Mouse (Mus musculus) adrenal gland, postnatal 36 days (tissue): ENCODE measurements around the gene Ola1. TPM values are rescaled to one million over a fixed set of nuclear protein-coding genes. Genes with fewer than 3 reads are reported as not detected.

ENCODE experiments used
- DNase-seq, 2 experiments: peaks; one replicate each; pipeline ENCODE4 v3.0.0; 2021; ENCODE audit warnings: mixed read lengths in 1 of 2
- long read RNA-seq, 2 experiments: library from polyadenylated mRNA; stranded (forward); transcript quantifications; one replicate each; pipeline ENCODE4 v2.0.0; 2021; ENCODE audit warnings: borderline sequencing depth in 2 of 2
- total RNA-seq, 2 experiments: library from RNA; stranded (reverse); gene quantifications; 2 replicates each; pipeline ENCODE4 v1.2.3; 2021

The Ola1 gene
- total RNA-seq: 10 to 100 TPM; 52.4 to 57.9 TPM
- long read RNA-seq, experiment 1, transcript Ola1-201 (11 exons, 2,175 nt): major isoform, 30 of 34 reads
- long read RNA-seq, experiment 1, partial matches to known transcripts: 2 of 34 reads
- long read RNA-seq, experiment 1, other reads (novel, unspliced or antisense): 2 of 34 reads
- long read RNA-seq, experiment 2, transcript Ola1-201 (11 exons, 2,175 nt): major isoform, 12 of 15 reads
- long read RNA-seq, experiment 2, partial matches to known transcripts: 2 of 15 reads
- long read RNA-seq, experiment 2, other reads (novel, unspliced or antisense): 0 of 15 reads

- no peak for DNase-seq
Measured at GRCm38 (mm10) chr2:73218913-73219312, at the start of gene Ola1. Ola1 (minus strand) TSS chr2:73218924.

GRCm38 (mm10) chr2:73268281-73268680 is 49.6 kb upstream of the Ola1 start:
- DNase-seq: no peak

- DNase-seq: no peak
Measured at GRCm38 (mm10) chr2:73267818-73268217, 49.1 kb upstream of the Ola1 start.

- no peak for DNase-seq
Measured at GRCm38 (mm10) chr2:73267231-73267630, 48.5 kb upstream of the Ola1 start.

GRCm38 (mm10) chr2:73266623-73267022 is 47.9 kb upstream of the Ola1 start:
- no peak for DNase-seq

- no peak for DNase-seq
Measured at GRCm38 (mm10) chr2:73266011-73266410, 47.3 kb upstream of the Ola1 start.

- no peak for DNase-seq
Measured at GRCm38 (mm10) chr2:73264611-73265195, 46.0 kb upstream of the Ola1 start.

- DNase-seq: no peak
Measured at GRCm38 (mm10) chr2:73263794-73264610, 45.3 kb upstream of the Ola1 start.

GRCm38 (mm10) chr2:73263172-73263765 is 44.5 kb upstream of the Ola1 start:
- DNase-seq: no peak

GRCm38 (mm10) chr2:73248701-73249100 is 30.0 kb upstream of the Ola1 start:
- DNase-seq: no peak

- DNase-seq: no peak
Measured at GRCm38 (mm10) chr2:73241299-73241698, 22.6 kb upstream of the Ola1 start.

GRCm38 (mm10) chr2:73231081-73231480 is 12.4 kb upstream of the Ola1 start:
- DNase-seq: no peak

GRCm38 (mm10) chr2:73213871-73214659 is 4.7 kb downstream of the Ola1 start:
- DNase-seq: peak; percentile 96 to 98

GRCm38 (mm10) chr2:73213539-73213870 is 5.2 kb downstream of the Ola1 start:
- DNase-seq: no peak

GRCm38 (mm10) chr2:73204328-73204727 is 14.4 kb downstream of the Ola1 start:
- no peak for DNase-seq

GRCm38 (mm10) chr2:73188488-73188887 is 30.2 kb downstream of the Ola1 start:
- peak in 1 of 2 experiments; percentile 11 for DNase-seq

GRCm38 (mm10) chr2:73185185-73185584 is 33.5 kb downstream of the Ola1 start:
- no peak for DNase-seq

- DNase-seq: no peak
Measured at GRCm38 (mm10) chr2:73169496-73169895, 49.2 kb downstream of the Ola1 start.

- DNase-seq: peak; percentile 63 to 78
Measured at GRCm38 (mm10) chr2:73167126-73167525, 51.6 kb downstream of the Ola1 start.

- no peak for DNase-seq
Measured at GRCm38 (mm10) chr2:73164666-73165065, 54.1 kb downstream of the Ola1 start.

- no peak for DNase-seq
Measured at GRCm38 (mm10) chr2:73160772-73161171, 58.0 kb downstream of the Ola1 start.

- no peak for DNase-seq
Measured at GRCm38 (mm10) chr2:73157202-73157601, 61.5 kb downstream of the Ola1 start.
